Mouse (Mus musculus): Measurements from ENCODE around the gene Exd1. TPM values are rescaled to one million over a fixed set of nuclear protein-coding genes. Genes with fewer than 3 reads are reported as not detected.
"Not testable (repeated sequence)": the region's sequence is repeated elsewhere in the genome, so short reads cannot be mapped to it uniquely, and the experiment has no call there.

Exd1 gene
- polyA plus RNA-seq, 1 experiment from 2014 or later = 0.14 TPM

DNA sequence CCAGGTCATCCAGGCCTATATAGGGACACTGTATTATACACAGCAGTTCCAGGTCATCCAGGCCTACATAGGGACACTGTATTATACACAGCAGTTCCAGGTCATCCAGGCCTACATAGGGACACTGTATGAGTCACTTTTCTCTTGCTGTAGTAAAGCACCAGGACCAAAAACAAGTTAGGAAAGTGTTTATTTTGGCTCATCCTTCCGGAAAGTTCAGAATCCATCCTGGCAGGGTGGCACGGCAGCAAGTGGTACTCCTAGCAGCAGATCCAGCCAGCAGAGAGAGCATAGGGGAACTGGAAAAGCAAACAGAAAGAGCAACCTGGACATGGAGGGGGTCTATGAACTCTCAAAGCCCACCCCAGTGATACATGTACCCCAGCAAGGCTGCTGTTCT, 36.6 kb downstream of the Exd1 start:
- Histone ChIP-seq H3K27ac (replicated peaks in 1 of 2; ENCODE audit: control insufficient read depth in 1 of 2, insufficient read depth in 1 of 2, low read depth in 2 of 2, low read length in 2 of 2) (no peak overlapping the region), H3K4me1 (ENCODE audit: control insufficient read depth in 2 of 2, insufficient read depth in 2 of 2, low read length in 2 of 2) (no peaks in the 10 kb centered on the region), H3K9ac (ENCODE audit: low read length) (no peak overlapping the region), H3K4me2 (ENCODE audit: low read length) (no peak overlapping the region), H3K9me3 (ENCODE audit: control insufficient read depth, low read length) (no peaks in the 10 kb centered on the region), H3K4me3 (ENCODE audit: control insufficient read depth in 1 of 2, insufficient read depth in 1 of 2, low read depth in 1 of 2, low read length in 2 of 2) (no peak overlapping the region), H3K36me3 (ENCODE audit: control insufficient read depth, insufficient read depth, low read length) (no peaks in the 10 kb centered on the region), H3K27me3 (ENCODE audit: control insufficient read depth, insufficient read depth, low read length) (no peaks in the 10 kb centered on the region)
- WGBS = 77% methylated on average over 2 of the region's 2 CpGs
- ATAC-seq (ENCODE audit: insufficient number of reproducible peaks, insufficient read depth, low FRiP score, low read depth) = no peak

DNA sequence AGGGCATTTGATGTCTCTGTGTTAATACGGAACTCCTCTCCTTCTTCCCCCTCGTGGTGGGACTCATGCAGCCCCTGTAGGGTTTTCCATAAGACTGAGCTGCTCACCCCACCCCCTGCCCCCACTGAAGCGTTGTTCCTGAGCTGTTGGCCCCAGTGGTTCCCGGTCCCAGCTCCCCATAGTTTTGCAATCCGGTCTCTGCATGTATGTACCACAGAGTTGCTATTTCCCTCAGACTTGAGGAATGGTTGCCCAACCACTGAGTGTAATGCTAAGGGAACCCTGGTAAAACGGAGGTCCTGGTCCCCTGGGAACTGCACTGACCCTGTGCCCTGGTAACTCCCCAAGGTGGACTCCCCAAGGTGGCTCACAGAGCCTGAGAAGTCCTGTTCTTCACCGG, 38.9 kb downstream of the Exd1 start:
- not testable (repeated sequence) for H3K9ac ChIP-seq (ENCODE audit: low read length); H3K9me3 ChIP-seq (ENCODE audit: control insufficient read depth, low read length); ATAC-seq (ENCODE audit: insufficient number of reproducible peaks, insufficient read depth, low FRiP score, low read depth); H3K27ac ChIP-seq (replicated peaks in 1 of 2; ENCODE audit: control insufficient read depth in 1 of 2, insufficient read depth in 1 of 2, low read depth in 2 of 2, low read length in 2 of 2); H3K4me2 ChIP-seq (ENCODE audit: low read length); H3K4me3 ChIP-seq (ENCODE audit: control insufficient read depth in 1 of 2, insufficient read depth in 1 of 2, low read depth in 1 of 2, low read length in 2 of 2); H3K4me1 ChIP-seq (ENCODE audit: control insufficient read depth in 2 of 2, insufficient read depth in 2 of 2, low read length in 2 of 2); H3K36me3 ChIP-seq (ENCODE audit: control insufficient read depth, insufficient read depth, low read length); H3K27me3 ChIP-seq (ENCODE audit: control insufficient read depth, insufficient read depth, low read length)
- WGBS = 56% methylated on average over 7 of the region's 7 CpGs

DNA sequence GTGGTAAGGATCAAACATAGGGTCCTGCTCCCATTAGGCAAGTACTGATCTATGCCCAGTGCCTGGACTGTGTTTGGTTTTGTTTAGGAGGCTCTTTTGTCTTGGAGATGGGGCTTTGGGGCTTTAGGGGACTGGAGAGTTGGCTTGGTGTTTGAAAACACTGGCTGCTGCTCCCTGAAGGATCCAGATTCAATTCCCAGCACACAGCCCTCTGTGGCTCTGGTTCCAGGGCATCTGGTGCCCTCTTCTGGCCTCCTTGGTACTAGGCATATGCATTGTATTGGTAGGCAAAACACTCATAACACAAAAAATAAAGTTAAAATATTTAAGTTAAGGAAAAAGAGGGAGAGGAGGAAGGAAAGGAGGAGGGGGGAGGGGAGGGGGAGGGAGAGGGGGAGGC, 40.3 kb downstream of the Exd1 start:
- Histone ChIP-seq H3K9ac (ENCODE audit: low read length) (no peak overlapping the region), H3K27me3 (ENCODE audit: control insufficient read depth, insufficient read depth, low read length) (no peaks in the 10 kb centered on the region)

DNA sequence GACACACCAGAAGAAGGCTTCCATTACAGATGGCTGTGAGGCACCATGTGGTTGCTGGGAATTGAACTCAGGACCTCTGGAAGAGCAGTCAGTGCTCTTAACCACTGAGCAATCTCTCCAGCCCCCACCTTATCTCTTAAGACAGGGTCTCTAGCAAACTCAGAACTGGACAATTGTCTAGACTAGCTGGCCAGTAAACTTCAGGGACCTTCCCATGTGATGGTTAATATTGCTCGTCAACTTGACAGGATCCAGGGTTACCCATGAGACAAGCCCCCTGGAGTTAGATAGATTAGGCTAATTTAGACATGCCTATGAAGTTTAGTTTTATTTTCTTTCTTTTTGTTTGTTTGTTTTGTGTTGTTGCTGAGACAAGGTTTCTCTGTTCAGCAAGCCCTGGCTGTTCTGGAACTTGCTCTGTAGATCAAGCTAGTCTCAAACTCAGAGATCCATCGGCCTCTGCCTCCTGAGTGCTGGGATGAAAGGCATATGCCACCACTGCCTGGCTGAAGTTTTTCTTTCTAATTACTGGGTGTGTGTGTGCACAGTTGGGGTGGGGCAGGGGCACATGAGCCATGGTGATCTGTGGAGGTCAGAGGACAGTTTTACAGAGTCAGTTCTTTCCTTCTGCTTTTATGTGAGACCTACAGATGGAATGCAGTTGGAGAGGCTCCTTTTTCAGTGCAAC, 46.3 kb downstream of the Exd1 start:
- no peak overlapping the region for H3K4me2 ChIP-seq (ENCODE audit: low read length)
- no peak overlapping the region for H3K9ac ChIP-seq (ENCODE audit: low read length)
- H3K27me3 ChIP-seq (ENCODE audit: control insufficient read depth, insufficient read depth, low read length) = no peaks in the 10 kb centered on the region
- 76% methylated on average over 2 of the region's 2 CpGs for WGBS
- no peaks in the 10 kb centered on the region for H3K4me1 ChIP-seq (ENCODE audit: control insufficient read depth in 2 of 2, insufficient read depth in 2 of 2, low read length in 2 of 2)
- H3K4me3 ChIP-seq (ENCODE audit: control insufficient read depth in 1 of 2, insufficient read depth in 1 of 2, low read depth in 1 of 2, low read length in 2 of 2) = no peak overlapping the region
- H3K36me3 ChIP-seq (ENCODE audit: control insufficient read depth, insufficient read depth, low read length) = no peaks in the 10 kb centered on the region
- H3K9me3 ChIP-seq (ENCODE audit: control insufficient read depth, low read length) = no peaks in the 10 kb centered on the region
- no peak for ATAC-seq (ENCODE audit: insufficient number of reproducible peaks, insufficient read depth, low FRiP score, low read depth)
- H3K27ac ChIP-seq (replicated peaks in 1 of 2; ENCODE audit: control insufficient read depth in 1 of 2, insufficient read depth in 1 of 2, low read depth in 2 of 2, low read length in 2 of 2) = no peak overlapping the region

More for the DNA sequence above, 40.3 kb downstream of the Exd1 start:
- no peak overlapping the region for H3K4me3 ChIP-seq (ENCODE audit: control insufficient read depth in 1 of 2, insufficient read depth in 1 of 2, low read depth in 1 of 2, low read length in 2 of 2)
- H3K4me1 ChIP-seq (ENCODE audit: control insufficient read depth in 2 of 2, insufficient read depth in 2 of 2, low read length in 2 of 2) = no peaks in the 10 kb centered on the region
- H3K27ac ChIP-seq (replicated peaks in 1 of 2; ENCODE audit: control insufficient read depth in 1 of 2, insufficient read depth in 1 of 2, low read depth in 2 of 2, low read length in 2 of 2) = no peak overlapping the region
- no peak overlapping the region for H3K4me2 ChIP-seq (ENCODE audit: low read length)
- ATAC-seq (ENCODE audit: insufficient number of reproducible peaks, insufficient read depth, low FRiP score, low read depth) = no peak
- no peaks in the 10 kb centered on the region for H3K36me3 ChIP-seq (ENCODE audit: control insufficient read depth, insufficient read depth, low read length)
- no peaks in the 10 kb centered on the region for H3K9me3 ChIP-seq (ENCODE audit: control insufficient read depth, low read length)

DNA sequence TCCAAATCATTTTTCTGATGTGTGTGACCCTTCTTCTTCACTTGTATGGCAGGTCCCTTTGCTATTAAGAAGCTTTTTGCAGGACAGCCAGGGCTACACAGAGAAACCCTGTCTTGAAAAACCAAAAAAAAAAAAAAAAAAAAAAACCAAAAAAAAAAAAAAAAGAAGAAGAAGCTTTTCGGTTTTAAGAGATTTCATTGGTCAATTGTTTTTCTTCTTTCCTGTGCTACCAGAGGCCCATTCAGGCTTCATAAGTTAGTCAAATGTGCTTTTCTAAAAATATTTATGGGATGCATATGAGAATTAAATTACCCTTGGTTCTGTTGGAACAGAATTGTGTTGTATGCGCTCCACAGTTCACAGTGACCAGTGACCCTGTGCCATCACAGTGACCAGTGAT, 48.6 kb downstream of the Exd1 start:
- H3K36me3 ChIP-seq (ENCODE audit: control insufficient read depth, insufficient read depth, low read length) = no peaks in the 10 kb centered on the region
- H3K4me3 ChIP-seq (ENCODE audit: control insufficient read depth in 1 of 2, insufficient read depth in 1 of 2, low read depth in 1 of 2, low read length in 2 of 2) = no peak overlapping the region
- H3K4me2 ChIP-seq (ENCODE audit: low read length) = no peak overlapping the region
- no peaks in the 10 kb centered on the region for H3K9me3 ChIP-seq (ENCODE audit: control insufficient read depth, low read length)
- H3K4me1 ChIP-seq (ENCODE audit: control insufficient read depth in 2 of 2, insufficient read depth in 2 of 2, low read length in 2 of 2) = no peaks in the 10 kb centered on the region
- H3K27me3 ChIP-seq (ENCODE audit: control insufficient read depth, insufficient read depth, low read length) = no peaks in the 10 kb centered on the region
- WGBS = 88% methylated on average over 2 of the region's 2 CpGs
- ATAC-seq (ENCODE audit: insufficient number of reproducible peaks, insufficient read depth, low FRiP score, low read depth) = no peak
- H3K9ac ChIP-seq (ENCODE audit: low read length) = no peak overlapping the region
- H3K27ac ChIP-seq (replicated peaks in 1 of 2; ENCODE audit: control insufficient read depth in 1 of 2, insufficient read depth in 1 of 2, low read depth in 2 of 2, low read length in 2 of 2) = no peak overlapping the region

DNA sequence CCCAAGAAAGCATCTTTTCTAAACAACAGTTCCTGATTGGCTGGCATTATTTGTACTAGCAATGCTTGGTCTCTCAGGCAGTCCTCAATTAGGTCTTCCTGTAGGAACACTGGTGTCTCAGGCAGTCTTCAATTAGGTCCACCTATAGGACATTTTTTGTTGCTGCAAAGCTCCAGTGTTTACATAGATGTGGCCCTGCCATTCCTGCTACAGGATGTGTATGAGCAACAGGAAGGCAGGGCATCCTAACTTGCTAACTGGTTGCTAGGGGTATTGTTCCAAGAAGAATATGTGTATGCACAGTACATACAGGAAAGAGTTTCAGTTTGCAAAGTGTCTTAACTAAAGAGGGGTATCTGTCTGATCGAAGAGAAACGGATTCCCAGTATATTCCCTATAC, 51.3 kb downstream of the Exd1 start:
- Histone ChIP-seq H3K27ac (replicated peaks in 1 of 2; ENCODE audit: control insufficient read depth in 1 of 2, insufficient read depth in 1 of 2, low read depth in 2 of 2, low read length in 2 of 2) (no peak overlapping the region), H3K4me3 (ENCODE audit: control insufficient read depth in 1 of 2, insufficient read depth in 1 of 2, low read depth in 1 of 2, low read length in 2 of 2) (no peak overlapping the region), H3K4me2 (ENCODE audit: low read length) (no peak overlapping the region), H3K9me3 (ENCODE audit: control insufficient read depth, low read length) (no peaks in the 10 kb centered on the region), H3K27me3 (ENCODE audit: control insufficient read depth, insufficient read depth, low read length) (no peaks in the 10 kb centered on the region), H3K4me1 (ENCODE audit: control insufficient read depth in 2 of 2, insufficient read depth in 2 of 2, low read length in 2 of 2) (no peaks in the 10 kb centered on the region), H3K36me3 (ENCODE audit: control insufficient read depth, insufficient read depth, low read length) (no peaks in the 10 kb centered on the region), H3K9ac (ENCODE audit: low read length) (no peak overlapping the region)
- no peak for ATAC-seq (ENCODE audit: insufficient number of reproducible peaks, insufficient read depth, low FRiP score, low read depth)
- WGBS = 79% methylated on average over 2 of the region's 2 CpGs

GRCm38 (mm10) chr2:119491953-119492352, 55.5 kb downstream of the Exd1 start:
- no peak overlapping the region for H3K4me3 ChIP-seq (ENCODE audit: control insufficient read depth in 1 of 2, insufficient read depth in 1 of 2, low read depth in 1 of 2, low read length in 2 of 2)
- no peak overlapping the region for H3K9ac ChIP-seq (ENCODE audit: low read length)
- H3K9me3 ChIP-seq (ENCODE audit: control insufficient read depth, low read length) = no peaks in the 10 kb centered on the region
- 38% methylated on average over 5 of the region's 5 CpGs for WGBS
- no peaks in the 10 kb centered on the region for H3K27me3 ChIP-seq (ENCODE audit: control insufficient read depth, insufficient read depth, low read length)
- H3K4me2 ChIP-seq (ENCODE audit: low read length) = no peak overlapping the region
- H3K36me3 ChIP-seq (ENCODE audit: control insufficient read depth, insufficient read depth, low read length) = no peaks in the 10 kb centered on the region
- H3K4me1 ChIP-seq (ENCODE audit: control insufficient read depth in 2 of 2, insufficient read depth in 2 of 2, low read length in 2 of 2) = no peaks in the 10 kb centered on the region
- H3K27ac ChIP-seq (replicated peaks in 1 of 2; ENCODE audit: control insufficient read depth in 1 of 2, insufficient read depth in 1 of 2, low read depth in 2 of 2, low read length in 2 of 2) = no peak overlapping the region
- no peak for ATAC-seq (ENCODE audit: insufficient number of reproducible peaks, insufficient read depth, low FRiP score, low read depth)

- H3K9ac ChIP-seq (ENCODE audit: low read length) = no peak overlapping the region
- H3K27me3 ChIP-seq (ENCODE audit: control insufficient read depth, insufficient read depth, low read length) = no peaks in the 10 kb centered on the region
- no peak overlapping the region for H3K4me2 ChIP-seq (ENCODE audit: low read length)
- H3K36me3 ChIP-seq (ENCODE audit: control insufficient read depth, insufficient read depth, low read length) = no peaks in the 10 kb centered on the region
- no peak for ATAC-seq (ENCODE audit: insufficient number of reproducible peaks, insufficient read depth, low FRiP score, low read depth)
- H3K9me3 ChIP-seq (ENCODE audit: control insufficient read depth, low read length) = no peaks in the 10 kb centered on the region
- H3K4me1 ChIP-seq (ENCODE audit: control insufficient read depth in 2 of 2, insufficient read depth in 2 of 2, low read length in 2 of 2) = no peaks in the 10 kb centered on the region
- no peak overlapping the region for H3K27ac ChIP-seq (replicated peaks in 1 of 2; ENCODE audit: control insufficient read depth in 1 of 2, insufficient read depth in 1 of 2, low read depth in 2 of 2, low read length in 2 of 2)
- WGBS = 12% methylated on average over 4 of the region's 4 CpGs
- no peak overlapping the region for H3K4me3 ChIP-seq (ENCODE audit: control insufficient read depth in 1 of 2, insufficient read depth in 1 of 2, low read depth in 1 of 2, low read length in 2 of 2)
Observed at GRCm38 (mm10) chr2:119486488-119486887, 60.9 kb downstream of the Exd1 start.

Measured in heart, embryonic 14.5 days (tissue).